Mouse (Mus musculus) small intestine, adult 2 months (tissue): ENCODE data around the gene Egfem1.

Experiments used
- CTCF ChIP-seq: fragments of 200-500 bp; IDR thresholded peaks from 2 replicates; pipeline ENCODE4 v1.5.1; 2012; ENCODE audit warnings: low read depth, mild to moderate bottlenecking, control low read depth, inconsistent platforms, low read length, moderate library complexity, mixed read lengths; ENCODE audit not compliant: insufficient replicate concordance, insufficient read length; ENCODE audit errors: extremely low read depth
- POLR2A ChIP-seq: fragments of 200-500 bp; IDR thresholded peaks from 2 replicates; pipeline ENCODE4 v1.6.1; 2012; ENCODE audit warnings: low read depth, mild to moderate bottlenecking, control low read depth, inconsistent platforms, low read length, moderate library complexity

- no peak for TF ChIP-seq POLR2A
- no peak for TF ChIP-seq CTCF
Measured at GRCm38 (mm10) chr3:29639819-29640218, 558.0 kb downstream of the Egfem1 start.
